Mouse (Mus musculus) heart, adult 18-20 months (tissue): ENCODE measurements around the gene Ndufaf8. TPM values are rescaled to one million over a fixed set of nuclear protein-coding genes. Genes with fewer than 3 reads are reported as not detected.

Experiments used
- DNase-seq, 2 experiments: peaks; one replicate each; pipeline ENCODE4 v3.0.0; 2021 to 2022; ENCODE audit warnings: mixed read lengths in 1 of 2
- long read RNA-seq, 2 experiments: library from polyadenylated mRNA; stranded (forward); transcript quantifications; one replicate each; pipeline ENCODE4 v2.0.0; 2021
- total RNA-seq, 2 experiments: library from RNA; stranded (reverse); gene quantifications; 2 replicates each; pipeline ENCODE4 v1.2.3; 2021

Ndufaf8 gene
- 10 to 100 TPM; 85.2 to 94.9 TPM for total RNA-seq
- long read RNA-seq, experiment 1, transcript Ndufaf8-203 (2 exons, 401 nt), result minor isoform, 11 of 155 reads
- long read RNA-seq, experiment 1, transcript Ndufaf8-201 (3 exons, 781 nt), result major isoform, 86 of 155 reads
- long read RNA-seq, experiment 1, partial matches to known transcripts, result 56 of 155 reads
- long read RNA-seq, experiment 1, other reads (novel, unspliced or antisense), result 2 of 155 reads
- long read RNA-seq, experiment 2, transcript Ndufaf8-201 (3 exons, 781 nt), result major isoform, 83 of 153 reads
- long read RNA-seq, experiment 2, transcript Ndufaf8-203 (2 exons, 401 nt), result minor isoform, 5 of 153 reads
- long read RNA-seq, experiment 2, partial matches to known transcripts, result 0 of 153 reads
- long read RNA-seq, experiment 2, other reads (novel, unspliced or antisense), result 65 of 153 reads

GRCm38 (mm10) chr11:120098588-120099511 lies at the start of gene Ndufaf8, which contains the start of gene Tepsin:
Ndufaf8 (plus strand) TSS chr11:120098928.
Tepsin (minus strand) TSS chr11:120098731.
- peak; percentile 99 to 100 for DNase-seq

GRCm38 (mm10) chr11:120049067-120049466 lies 49.7 kb upstream of the Ndufaf8 start:
- peak in 1 of 2 experiments; percentile 26 for DNase-seq

- DNase-seq, result no peak
Observed at GRCm38 (mm10) chr11:120051124-120051811, 47.5 kb upstream of the Ndufaf8 start.

GRCm38 (mm10) chr11:120052274-120052673 lies 46.5 kb upstream of the Ndufaf8 start:
- DNase-seq, result peak; percentile 35 to 59

GRCm38 (mm10) chr11:120053846-120054245 lies 44.9 kb upstream of the Ndufaf8 start:
- DNase-seq, result no peak

- DNase-seq, result no peak
Observed at GRCm38 (mm10) chr11:120055953-120056732, 42.6 kb upstream of the Ndufaf8 start.

GRCm38 (mm10) chr11:120060634-120061033 lies 38.1 kb upstream of the Ndufaf8 start:
- DNase-seq, result no peak

GRCm38 (mm10) chr11:120063326-120063725 lies 35.4 kb upstream of the Ndufaf8 start:
- DNase-seq, result no peak

GRCm38 (mm10) chr11:120064006-120064667 lies 34.6 kb upstream of the Ndufaf8 start:
- no peak for DNase-seq

GRCm38 (mm10) chr11:120064668-120065040 lies 34.1 kb upstream of the Ndufaf8 start:
- DNase-seq, result no peak

- peak; percentile 42 to 71 for DNase-seq
Observed at GRCm38 (mm10) chr11:120065291-120065690, 33.4 kb upstream of the Ndufaf8 start.

GRCm38 (mm10) chr11:120067834-120068233 lies 30.9 kb upstream of the Ndufaf8 start:
- DNase-seq, result no peak

- no peak for DNase-seq
Observed at GRCm38 (mm10) chr11:120069261-120069660, 29.5 kb upstream of the Ndufaf8 start.

- DNase-seq, result no peak
Observed at GRCm38 (mm10) chr11:120070286-120070930, 28.3 kb upstream of the Ndufaf8 start.

- DNase-seq, result no peak
Observed at GRCm38 (mm10) chr11:120071065-120071464, 27.7 kb upstream of the Ndufaf8 start.

- DNase-seq, result no peak
Observed at GRCm38 (mm10) chr11:120071731-120072320, 26.9 kb upstream of the Ndufaf8 start.

- no peak for DNase-seq
Observed at GRCm38 (mm10) chr11:120072986-120073647, 25.6 kb upstream of the Ndufaf8 start.

GRCm38 (mm10) chr11:120076191-120076590 lies 22.5 kb upstream of the Ndufaf8 start:
- DNase-seq, result no peak

- no peak for DNase-seq
Observed at GRCm38 (mm10) chr11:120080282-120080681, 18.4 kb upstream of the Ndufaf8 start.
